Mouse (Mus musculus) R1 (cell line): ENCODE data around the gene Ski.

ENCODE experiments used
- DNase-seq: peaks from one replicate; pipeline ENCODE4 v3.0.0-alpha.2; 2018; ENCODE audit warnings: low read depth, low spot score

Ski gene

GRCm38 (mm10) chr4:155222552-155222840 is at the start of gene Ski:
TSS of gene Ski (minus strand) at chr4:155222592.
- DNase-seq = no peak

DNA sequence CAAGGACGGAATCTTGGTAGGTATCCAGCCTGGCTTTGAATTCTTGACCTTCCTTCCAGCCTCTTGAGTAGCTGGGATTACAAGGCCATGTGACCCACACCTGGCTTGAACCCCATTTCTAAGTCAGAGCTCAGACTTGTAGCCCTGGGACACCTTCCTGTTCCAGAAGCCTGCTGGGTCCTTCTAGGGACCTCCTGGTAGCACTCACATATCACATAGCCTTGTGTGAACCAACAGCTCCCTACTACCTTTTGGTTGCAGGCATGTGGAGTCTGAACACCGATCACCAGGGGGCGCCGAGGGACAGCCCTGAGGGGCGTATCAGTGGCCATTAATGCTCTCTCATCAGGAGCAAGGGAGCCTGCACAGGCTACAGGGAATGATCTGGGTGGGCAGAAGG is 46.0 kb upstream of the Ski start:
- peak; percentile 50 for DNase-seq

- DNase-seq = no peak
Observed at GRCm38 (mm10) chr4:155267639-155268175, 45.3 kb upstream of the Ski start.

DNA sequence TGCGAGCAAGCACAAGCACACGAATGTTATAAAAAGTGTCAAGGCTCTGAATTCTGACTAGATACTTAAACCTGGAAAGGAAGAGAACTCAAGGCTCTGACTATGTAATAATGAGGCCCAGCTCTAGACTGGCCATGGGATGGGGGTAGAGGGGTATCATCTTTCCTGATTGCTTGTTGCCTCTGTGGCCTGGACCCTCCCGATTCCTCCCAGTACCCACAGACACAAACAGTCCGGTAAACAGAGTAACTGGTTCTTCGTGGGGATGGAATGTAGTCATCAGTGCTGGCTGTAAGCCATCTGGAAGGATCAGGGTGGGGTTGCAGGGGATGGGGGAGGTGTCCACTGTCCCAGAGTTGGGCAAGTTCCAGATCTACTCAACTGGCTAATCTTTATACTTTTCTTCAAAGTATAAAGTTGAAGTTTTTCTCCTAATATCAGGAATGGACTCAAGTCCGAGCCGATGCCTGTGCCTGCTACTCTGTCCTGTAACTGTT is 44.7 kb upstream of the Ski start:
- DNase-seq = no peak

DNA sequence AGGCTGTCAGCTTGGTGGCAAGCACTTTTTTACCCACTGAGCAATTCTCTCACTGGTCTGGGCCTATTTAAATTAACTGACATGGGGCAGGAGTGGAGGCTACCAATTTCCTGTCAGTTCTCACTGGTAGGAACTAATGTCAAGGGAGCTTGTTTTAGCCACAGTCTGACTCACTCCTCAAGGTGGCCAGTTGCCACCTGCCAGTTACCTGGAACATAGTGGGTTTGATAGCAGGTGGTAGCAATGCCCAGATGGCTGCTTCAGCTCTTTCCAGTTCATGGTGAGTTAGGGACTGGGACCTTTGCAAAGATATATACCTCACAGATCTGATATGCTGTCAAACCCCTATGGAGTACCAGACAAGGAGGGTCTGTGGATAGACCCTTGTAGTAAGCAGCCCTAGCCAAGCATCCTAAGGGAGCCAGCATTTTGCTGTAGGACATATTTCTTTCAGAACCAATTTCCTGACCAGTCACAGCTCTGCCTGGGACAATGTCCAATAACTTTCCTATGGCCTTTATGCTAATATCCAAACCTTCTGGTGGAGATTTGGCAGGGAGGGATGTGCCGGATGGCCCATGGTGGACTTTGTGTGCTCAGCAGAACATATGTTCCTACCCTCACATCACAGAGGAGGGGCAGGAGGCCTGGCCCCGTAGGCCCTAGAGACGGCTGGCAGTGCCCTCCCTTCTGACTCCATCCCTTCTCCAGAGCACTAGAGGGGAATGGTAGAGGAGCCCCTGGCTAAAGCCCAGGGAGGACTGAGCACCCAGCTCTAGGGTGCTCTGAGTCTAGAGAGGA is 42.3 kb upstream of the Ski start:
- DNase-seq = no peak

- no peak for DNase-seq
Observed at GRCm38 (mm10) chr4:155252253-155252652, 29.9 kb upstream of the Ski start.

- no peak for DNase-seq
Observed at GRCm38 (mm10) chr4:155251147-155251546, 28.8 kb upstream of the Ski start.

DNA sequence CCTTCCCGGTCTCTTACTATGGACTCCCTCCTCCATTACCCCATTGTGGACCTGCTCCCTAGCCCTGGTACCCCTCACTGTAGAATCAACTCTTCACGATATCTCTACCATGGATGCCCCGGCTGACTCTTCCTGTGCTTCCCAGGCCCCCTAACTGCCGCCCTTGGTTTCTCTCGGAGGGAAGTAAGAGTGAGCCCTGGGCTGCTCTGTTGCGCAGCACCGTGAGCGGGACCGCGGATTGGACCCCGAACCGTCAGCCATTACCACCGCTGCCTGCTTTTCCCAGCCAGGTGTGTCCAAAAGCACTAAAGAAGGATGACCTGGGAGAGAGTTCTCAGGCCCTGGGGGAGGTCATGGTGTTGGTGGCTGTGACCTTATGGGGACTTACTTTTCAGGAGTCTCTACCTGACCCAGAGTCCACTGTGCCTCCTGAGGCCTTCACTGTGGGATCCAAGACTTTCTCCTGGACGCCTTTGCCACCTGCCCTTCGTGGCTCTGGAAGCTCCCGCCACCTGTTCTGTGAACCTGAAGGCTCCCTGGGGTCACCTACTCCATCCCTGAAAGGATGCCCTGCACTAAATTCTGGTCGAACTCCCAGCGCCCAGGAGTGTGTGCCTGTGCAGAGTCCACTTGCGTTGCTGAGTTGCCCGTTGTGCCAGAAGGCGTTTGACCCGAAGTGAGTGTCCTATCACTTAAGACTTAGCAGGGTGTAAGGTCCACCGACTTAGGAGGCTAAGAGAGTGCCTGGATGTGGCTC is 28.1 kb upstream of the Ski start:
- peak; percentile 68 for DNase-seq

- peak; percentile 89 for DNase-seq
Observed at GRCm38 (mm10) chr4:155249648-155250351, 27.4 kb upstream of the Ski start, which contains the start of gene Faap20. TSS of gene Faap20 (plus strand) at chr4:155249802.

DNA sequence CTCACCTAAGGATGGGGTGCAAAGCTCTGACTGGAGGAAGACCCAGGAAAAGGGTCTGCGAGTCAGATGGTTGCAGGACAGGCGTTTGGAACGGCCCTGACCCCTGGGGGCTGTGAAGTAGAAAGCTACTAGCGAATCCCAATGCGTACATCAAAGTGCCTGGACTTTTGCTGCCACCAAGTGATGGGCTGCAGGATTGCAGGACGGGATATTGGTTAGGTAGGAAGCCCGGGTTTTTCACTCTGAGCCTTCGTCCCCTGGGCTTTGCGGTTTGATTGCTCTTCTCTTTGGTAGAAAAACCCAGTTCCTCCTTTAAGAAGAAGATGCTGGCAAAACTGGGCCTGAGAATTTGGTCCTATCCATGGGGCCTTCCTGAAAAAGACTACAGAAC is 26.9 kb upstream of the Ski start:
- DNase-seq = peak; percentile 96

DNA sequence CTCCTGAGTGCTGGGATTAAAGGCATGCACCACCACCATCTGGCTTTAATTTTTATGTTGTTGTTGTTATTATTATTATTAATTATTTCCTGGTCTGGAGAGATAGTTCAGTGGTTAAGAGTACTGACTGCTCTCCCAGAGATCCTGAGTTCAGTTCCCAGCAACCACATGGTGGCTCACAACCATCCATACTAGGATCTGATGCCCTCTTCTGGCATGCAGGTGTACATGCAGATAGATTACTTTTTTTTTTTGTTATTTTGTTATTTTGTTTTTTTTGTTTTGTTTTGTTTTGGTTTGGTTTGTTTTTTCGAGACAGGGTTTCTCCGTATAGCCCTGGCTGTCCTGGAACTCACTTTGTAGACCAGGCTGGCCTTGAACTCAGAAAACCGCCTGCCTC is 25.7 kb upstream of the Ski start:
- DNase-seq = peak; percentile 28

DNA sequence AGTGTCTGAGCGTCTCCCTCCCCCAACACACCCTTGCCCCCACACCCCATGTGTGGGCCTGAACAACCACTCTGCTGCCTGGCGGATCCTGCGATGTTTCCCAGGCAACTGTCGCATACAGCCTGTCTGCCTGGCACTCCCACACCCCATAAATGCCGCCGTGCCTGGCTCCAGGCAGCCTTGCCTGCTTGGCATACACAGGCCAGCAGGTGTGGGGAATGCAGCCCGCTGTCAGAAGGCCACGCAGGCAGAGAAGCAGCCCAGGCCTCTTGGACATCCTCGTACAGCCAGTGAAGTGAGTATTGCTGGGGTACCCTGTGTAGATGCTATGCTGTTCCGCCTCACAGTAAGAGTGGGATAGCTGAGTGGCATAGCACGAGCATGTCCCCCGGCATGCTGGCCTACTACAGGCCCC is 24.3 kb upstream of the Ski start:
- DNase-seq = peak; percentile 20

GRCm38 (mm10) chr4:155245770-155246492 is 23.5 kb upstream of the Ski start:
- no peak for DNase-seq

DNA sequence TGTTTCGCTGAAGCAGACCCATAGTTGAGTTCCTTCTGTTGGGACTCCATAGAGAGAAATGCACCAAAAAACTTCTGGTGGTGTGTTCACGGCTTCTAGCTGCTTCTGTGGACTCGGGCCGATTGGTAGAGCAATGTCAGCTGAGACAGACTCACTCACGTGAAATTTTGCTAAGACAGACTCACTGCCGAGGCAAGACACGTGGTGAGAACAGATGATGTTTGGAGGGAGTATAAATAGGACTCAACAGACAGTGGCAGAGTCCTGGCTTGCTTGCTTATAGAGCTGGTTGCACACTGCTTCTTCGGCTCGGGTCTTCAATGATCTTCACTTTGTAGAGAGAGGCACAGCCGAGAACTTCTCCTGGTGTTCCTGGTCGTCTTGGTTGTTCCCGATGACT is 20.8 kb upstream of the Ski start:
- DNase-seq = no peak

- DNase-seq = no peak
Observed at GRCm38 (mm10) chr4:155242292-155242691, 19.9 kb upstream of the Ski start.

- no peak for DNase-seq
Observed at GRCm38 (mm10) chr4:155241789-155242188, 19.4 kb upstream of the Ski start.

- DNase-seq = no peak
Observed at GRCm38 (mm10) chr4:155239494-155239893, 17.1 kb upstream of the Ski start.

DNA sequence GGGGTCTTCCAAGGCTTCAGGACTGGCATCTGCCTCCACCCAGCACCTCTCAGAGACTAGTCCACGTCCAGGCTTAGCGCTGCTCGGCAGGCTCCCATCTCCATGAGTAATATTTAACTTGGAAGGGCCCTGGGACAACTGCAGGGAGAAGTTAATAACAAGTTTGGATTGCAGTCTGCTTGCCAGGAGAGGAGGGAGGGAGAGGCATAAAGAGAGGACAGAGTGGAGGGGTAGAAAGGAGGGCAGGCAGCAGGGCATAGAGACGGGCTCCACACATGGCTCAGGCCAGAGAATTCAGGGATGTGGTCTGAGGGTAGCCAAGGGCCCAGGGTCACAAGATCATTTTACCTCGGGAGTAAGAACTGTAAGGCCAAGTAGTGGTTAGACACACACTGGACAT is 15.9 kb upstream of the Ski start:
- no peak for DNase-seq

DNA sequence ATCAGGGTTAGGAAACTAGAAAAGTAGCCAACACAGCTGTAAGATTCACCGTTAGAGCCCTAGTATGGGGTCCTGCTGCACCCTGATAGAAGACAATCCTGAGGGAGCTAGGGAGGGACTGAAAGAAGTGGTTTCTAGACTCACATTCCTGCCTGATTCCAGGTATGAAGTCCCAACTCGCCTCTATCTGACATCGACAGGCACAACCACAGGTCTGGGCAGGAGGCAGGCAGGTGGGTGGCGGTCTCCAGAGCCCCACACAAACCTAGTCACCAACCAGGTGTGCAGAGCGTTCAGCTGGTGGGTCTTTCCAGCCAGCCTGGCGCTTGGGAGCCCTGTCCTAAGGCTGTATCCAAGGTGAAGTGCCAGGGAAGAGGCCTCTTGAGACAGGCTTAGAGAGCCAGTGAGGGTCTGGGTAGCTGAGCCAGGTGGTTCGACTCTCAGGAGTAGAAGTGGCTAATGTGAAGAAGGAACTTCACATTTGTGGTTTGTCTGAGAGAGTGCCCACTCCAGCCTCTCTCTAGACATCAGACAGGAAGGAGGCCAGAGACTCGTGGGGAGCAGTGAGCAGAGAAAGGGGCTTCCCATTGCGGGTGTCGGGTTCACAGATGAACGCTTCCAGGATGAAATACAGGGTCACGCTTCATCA is 14.5 kb upstream of the Ski start:
- no peak for DNase-seq

DNA sequence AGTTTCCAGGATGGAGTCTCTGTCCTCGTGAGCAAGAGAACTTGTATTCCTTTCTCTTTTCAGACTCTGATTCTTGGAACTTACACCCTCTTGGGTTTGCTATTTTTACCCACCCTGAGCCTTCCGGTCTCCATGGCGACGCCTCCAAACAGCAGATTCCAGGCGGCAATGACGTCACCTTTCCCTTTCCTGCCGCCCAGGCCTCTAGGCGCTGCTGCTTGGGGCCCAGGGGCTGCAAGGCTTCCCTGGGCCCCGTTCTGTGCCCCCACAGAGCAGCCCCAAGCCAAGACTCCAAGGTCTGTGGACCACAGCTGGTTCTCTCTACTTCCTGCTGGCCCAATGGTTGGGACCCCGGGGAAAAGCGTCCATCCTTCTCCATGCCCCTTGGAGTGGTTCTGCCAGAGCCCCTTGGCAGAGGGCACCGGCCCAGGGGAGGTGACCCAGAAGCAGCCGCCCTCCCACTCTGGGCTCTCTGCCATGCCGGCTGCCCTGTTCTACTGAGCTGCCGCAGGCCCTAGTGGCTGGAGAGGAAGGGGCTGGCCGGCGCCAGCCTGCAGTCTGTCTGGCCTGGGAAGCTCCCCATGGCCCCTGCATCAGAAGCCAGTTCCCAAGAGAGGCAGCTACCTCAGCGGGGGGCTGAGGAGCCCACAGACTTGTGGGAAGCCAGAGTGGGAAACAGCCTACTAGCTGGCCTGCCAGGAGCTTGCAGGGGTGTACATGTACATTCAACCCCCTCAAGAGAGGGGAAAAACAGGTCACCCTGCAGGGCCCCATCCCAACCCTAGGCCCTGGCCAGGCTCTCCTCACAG is 13.1 kb upstream of the Ski start:
- DNase-seq = peak; percentile 89
